Mouse (Mus musculus): ENCODE measurements around the gene Akr1b8. TPM values are rescaled to one million over a fixed set of nuclear protein-coding genes. Genes with fewer than 3 reads are reported as not detected.
A peak's percentile ranks its signal among the peaks of the same experiment; 100 is the strongest.
"Not testable (repeated sequence)": the region's sequence is repeated elsewhere in the genome, so short reads cannot be mapped to it uniquely, and the experiment has no call there.

The Akr1b8 gene
- polyA plus RNA-seq, 2 experiments: 6.5 to 8.5 TPM

DNA sequence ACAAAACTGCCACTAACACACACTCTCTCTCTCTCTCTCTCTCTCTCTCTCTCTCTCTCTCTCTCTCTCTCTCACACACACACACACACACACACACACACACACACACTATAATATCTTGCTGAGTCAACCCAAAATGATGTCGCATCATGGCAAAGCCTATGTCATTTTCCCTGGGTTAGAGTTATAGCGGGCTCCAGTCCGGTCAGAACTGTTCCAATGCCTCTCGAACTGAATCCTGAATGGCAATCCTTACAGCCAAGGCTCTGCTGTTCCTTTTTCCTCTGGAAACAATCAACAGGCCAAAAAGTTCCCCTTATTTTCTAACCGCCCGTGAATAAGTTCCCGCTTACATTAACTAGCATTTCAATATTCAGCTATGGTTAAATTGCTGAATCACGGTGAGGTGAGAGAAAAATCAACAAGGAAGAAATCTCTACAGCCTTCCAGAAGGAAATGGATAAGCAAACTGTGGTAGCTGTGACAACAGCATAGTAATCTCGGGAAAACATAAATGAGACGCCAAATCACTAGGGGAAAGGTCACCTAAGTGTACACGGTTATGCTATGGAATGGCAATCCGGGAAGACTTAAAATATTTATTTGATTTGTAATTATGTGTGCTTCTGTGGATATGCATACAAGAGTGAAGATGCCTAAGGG, 3.8 kb upstream of the Akr1b8 start:
- WGBS: 81% methylated on average over 12 of the region's 12 CpGs
- no peak for ATAC-seq (ENCODE audit: low FRiP score, low read depth)

DNA sequence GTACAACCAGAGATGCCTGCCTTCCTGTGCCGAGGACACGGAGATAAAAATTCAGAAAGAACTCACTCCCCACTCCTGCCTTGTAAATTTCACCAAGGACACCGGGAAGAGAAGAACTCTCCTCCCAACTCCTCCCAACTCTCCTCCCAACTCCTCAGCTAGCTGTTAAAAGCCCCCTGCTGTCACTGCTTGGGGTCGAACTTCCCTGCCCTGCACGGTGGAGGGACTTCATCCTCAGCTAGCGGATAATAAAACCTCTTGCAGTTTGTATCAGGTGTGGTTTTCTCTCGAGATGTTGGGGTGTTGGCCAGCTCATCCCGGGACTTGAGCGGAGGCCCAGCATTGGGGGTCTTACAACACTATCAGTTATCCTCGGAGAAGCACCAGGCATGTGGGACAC, 2.4 kb upstream of the Akr1b8 start:
- ATAC-seq (ENCODE audit: low FRiP score, low read depth); H3K27ac ChIP-seq (replicated peaks; ENCODE audit: low read depth, low read length); H3K9ac ChIP-seq (ENCODE audit: low read depth, low read length, severe bottlenecking); H3K4me3 ChIP-seq (replicated peaks; ENCODE audit: low read length); H3K4me2 ChIP-seq (replicated peaks; ENCODE audit: low read depth, low read length, severe bottlenecking); H3K27me3 ChIP-seq (ENCODE audit: control insufficient read depth, insufficient read depth, low read length); DNase-seq (ENCODE audit: low spot score); H3K36me3 ChIP-seq (ENCODE audit: control insufficient read depth, insufficient read depth, low read length); H3K9me3 ChIP-seq (ENCODE audit: control insufficient read depth, low read length): not testable (repeated sequence)
- H3K4me1 ChIP-seq (ENCODE audit: control insufficient read depth, insufficient read depth, low read length): peaks cover 13% of the 10 kb centered on the region
- WGBS: 34% methylated on average over 8 of the region's 10 CpGs

More for the DNA sequence above, 3.8 kb upstream of the Akr1b8 start:
- Histone ChIP-seq H3K9me3 (ENCODE audit: control insufficient read depth, low read length) (no peaks in the 10 kb centered on the region), H3K9ac (ENCODE audit: low read depth, low read length, severe bottlenecking) (no peak overlapping the region), H3K4me1 (ENCODE audit: control insufficient read depth, insufficient read depth, low read length) (peaks cover 16% of the 10 kb centered on the region), H3K4me3 (replicated peaks; ENCODE audit: low read length) (no peak overlapping the region), H3K36me3 (ENCODE audit: control insufficient read depth, insufficient read depth, low read length) (no peaks in the 10 kb centered on the region), H3K27me3 (ENCODE audit: control insufficient read depth, insufficient read depth, low read length) (no peaks in the 10 kb centered on the region), H3K4me2 (replicated peaks; ENCODE audit: low read depth, low read length, severe bottlenecking) (no peak overlapping the region), H3K27ac (replicated peaks; ENCODE audit: low read depth, low read length) (no peak overlapping the region)
- DNase-seq (ENCODE audit: low spot score): no peak
- TF ChIP-seq POLR2A (IDR thresholded peaks at IDR 0.05; ENCODE audit: borderline replicate concordance, extremely low read depth, insufficient read depth, insufficient read length): no peak

DNA sequence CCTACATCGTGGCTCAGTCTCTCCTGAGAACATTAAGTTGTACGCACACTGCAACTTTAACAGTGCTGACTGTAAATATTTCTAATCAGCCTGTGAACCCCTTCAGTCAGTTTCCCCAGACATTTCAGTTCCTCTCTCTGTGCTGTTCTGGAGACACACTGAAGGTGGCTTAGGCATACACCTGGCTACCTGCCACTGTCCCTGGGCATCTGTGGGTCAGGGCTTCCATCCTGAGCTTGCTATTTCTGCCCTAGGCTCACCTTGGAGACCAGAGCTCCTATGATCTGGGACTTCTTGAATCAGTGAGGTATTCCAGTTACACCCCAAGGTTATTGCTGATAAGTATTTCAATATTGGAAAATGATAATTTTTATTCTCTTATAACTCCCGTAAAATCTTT, 1.5 kb upstream of the Akr1b8 start:
- TF ChIP-seq POLR2A (IDR thresholded peaks at IDR 0.05; ENCODE audit: borderline replicate concordance, extremely low read depth, insufficient read depth, insufficient read length): no peak
- Histone ChIP-seq H3K4me2 (replicated peaks; ENCODE audit: low read depth, low read length, severe bottlenecking) (no peak overlapping the region), H3K4me3 (replicated peaks; ENCODE audit: low read length) (no peak overlapping the region), H3K9me3 (ENCODE audit: control insufficient read depth, low read length) (no peaks in the 10 kb centered on the region), H3K4me1 (ENCODE audit: control insufficient read depth, insufficient read depth, low read length) (peaks cover 13% of the 10 kb centered on the region), H3K36me3 (ENCODE audit: control insufficient read depth, insufficient read depth, low read length) (no peaks in the 10 kb centered on the region), H3K27ac (replicated peaks; ENCODE audit: low read depth, low read length) (no peak overlapping the region), H3K9ac (ENCODE audit: low read depth, low read length, severe bottlenecking) (no peak overlapping the region), H3K27me3 (ENCODE audit: control insufficient read depth, insufficient read depth, low read length) (no peaks in the 10 kb centered on the region)
- DNase-seq (ENCODE audit: low spot score) (no peak), ATAC-seq (ENCODE audit: low FRiP score, low read depth) (no peak)
- WGBS: 83% methylated on average over 3 of the region's 3 CpGs

DNA sequence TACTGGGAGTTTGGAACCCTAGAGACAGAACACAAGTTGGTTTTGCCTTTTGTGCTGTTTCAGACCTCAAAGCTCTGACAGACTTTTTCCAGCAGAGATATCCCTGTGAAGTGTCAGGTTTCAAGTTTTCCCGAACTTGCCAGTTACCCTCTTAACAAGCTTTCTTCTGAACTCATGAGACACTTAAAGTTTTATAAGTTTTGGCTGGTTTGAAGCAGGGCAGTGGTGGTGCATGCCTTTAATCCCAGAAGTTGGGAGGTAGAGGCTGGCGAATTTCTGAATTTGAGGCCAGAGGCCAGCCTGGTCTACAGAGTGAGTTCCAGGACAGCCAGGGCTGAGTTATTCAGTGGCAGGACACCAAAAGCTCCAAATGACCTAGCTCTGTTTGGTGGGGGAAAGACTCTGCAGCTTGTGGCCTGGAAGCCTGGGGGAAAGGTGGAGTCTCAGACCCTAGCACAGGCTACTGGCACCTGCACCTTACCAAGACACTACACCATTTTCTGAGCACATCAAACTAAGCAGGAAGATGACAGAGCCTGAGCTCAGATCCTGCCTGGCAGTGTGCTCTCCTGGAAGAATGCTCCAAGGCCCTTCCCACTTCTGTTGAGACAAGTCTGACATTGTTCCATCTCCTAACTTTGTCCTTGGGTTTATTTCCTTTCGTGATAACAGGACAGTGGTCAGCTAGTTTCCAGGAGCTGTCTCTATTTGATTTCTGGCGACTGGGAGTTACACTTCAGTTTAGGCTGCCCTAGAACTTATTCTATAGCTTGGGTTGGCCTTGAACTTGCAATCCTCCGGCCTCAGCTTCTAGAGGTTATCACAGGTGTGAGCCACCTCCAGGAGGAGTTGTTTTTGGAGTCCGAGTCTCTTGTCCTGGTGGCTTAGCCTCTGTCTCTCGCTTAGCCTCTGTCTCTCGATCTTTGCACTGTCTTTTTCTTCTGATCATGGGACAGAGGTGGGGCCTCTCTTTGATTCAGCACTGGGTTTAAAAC, 732 bp downstream of the Akr1b8 start:
- 66% methylated on average over 8 of the region's 8 CpGs for WGBS
- H3K4me1 ChIP-seq (ENCODE audit: control insufficient read depth, insufficient read depth, low read length): peaks cover 13% of the 10 kb centered on the region
- 0 out of 2 replicates have a peak overlapping the region, but pooled peaks have one; percentile 13 for H3K4me3 ChIP-seq (replicated peaks; ENCODE audit: low read length)
- H3K27ac ChIP-seq (replicated peaks; ENCODE audit: low read depth, low read length): peak overlapping the region; percentile 62
- peak overlapping the region; percentile 37 for H3K4me2 ChIP-seq (replicated peaks; ENCODE audit: low read depth, low read length, severe bottlenecking)
- H3K9me3 ChIP-seq (ENCODE audit: control insufficient read depth, low read length): no peaks in the 10 kb centered on the region
- no peak for TF ChIP-seq POLR2A (IDR thresholded peaks at IDR 0.05; ENCODE audit: borderline replicate concordance, extremely low read depth, insufficient read depth, insufficient read length)
- ATAC-seq (ENCODE audit: low FRiP score, low read depth): peak; percentile 71
- peak; percentile 61 for DNase-seq (ENCODE audit: low spot score)
- H3K9ac ChIP-seq (ENCODE audit: low read depth, low read length, severe bottlenecking): no peak overlapping the region
- no peaks in the 10 kb centered on the region for H3K27me3 ChIP-seq (ENCODE audit: control insufficient read depth, insufficient read depth, low read length)
- no peaks in the 10 kb centered on the region for H3K36me3 ChIP-seq (ENCODE audit: control insufficient read depth, insufficient read depth, low read length)

DNA sequence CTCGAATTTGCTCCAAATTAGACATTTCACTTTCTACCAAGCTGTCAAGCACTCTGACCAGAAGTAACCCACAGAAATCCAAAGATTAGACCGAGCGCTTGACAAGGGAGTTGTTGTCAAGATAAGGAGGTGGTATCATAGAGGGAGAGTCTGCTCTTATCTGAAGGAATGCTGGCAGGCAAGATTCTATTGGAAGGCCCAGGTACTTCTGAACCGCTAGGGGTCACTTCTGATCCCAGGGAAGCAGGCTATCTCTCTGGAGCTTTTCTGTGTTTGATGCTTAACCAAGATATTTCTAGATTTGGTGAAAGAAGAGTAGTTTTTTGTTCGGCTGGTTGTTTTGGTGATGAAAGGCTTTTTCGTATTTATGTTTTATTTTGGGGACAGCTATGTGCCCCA, 1.4 kb downstream of the Akr1b8 start:
- H3K27ac ChIP-seq (replicated peaks; ENCODE audit: low read depth, low read length): no peak overlapping the region
- no peak overlapping the region for H3K4me2 ChIP-seq (replicated peaks; ENCODE audit: low read depth, low read length, severe bottlenecking)
- DNase-seq (ENCODE audit: low spot score) (no peak), ATAC-seq (ENCODE audit: low FRiP score, low read depth) (no peak)
- no peak overlapping the region for H3K9ac ChIP-seq (ENCODE audit: low read depth, low read length, severe bottlenecking)
- no peak for TF ChIP-seq POLR2A (IDR thresholded peaks at IDR 0.05; ENCODE audit: borderline replicate concordance, extremely low read depth, insufficient read depth, insufficient read length)
- no peaks in the 10 kb centered on the region for H3K27me3 ChIP-seq (ENCODE audit: control insufficient read depth, insufficient read depth, low read length)
- H3K9me3 ChIP-seq (ENCODE audit: control insufficient read depth, low read length): no peaks in the 10 kb centered on the region
- 81% methylated on average over 6 of the region's 6 CpGs for WGBS
- no peaks in the 10 kb centered on the region for H3K36me3 ChIP-seq (ENCODE audit: control insufficient read depth, insufficient read depth, low read length)
- no peak overlapping the region for H3K4me3 ChIP-seq (replicated peaks; ENCODE audit: low read length)
- peaks cover 13% of the 10 kb centered on the region for H3K4me1 ChIP-seq (ENCODE audit: control insufficient read depth, insufficient read depth, low read length)

All from limb, embryonic 14.5 days (tissue).